Mouse (Mus musculus) forebrain, embryonic 15.5 days (tissue): ENCODE results near the gene Gm37240. TPM values are rescaled to one million over a fixed set of nuclear protein-coding genes. Genes with fewer than 3 reads are reported as not detected.

Experiments used
- ATAC-seq: fragments of 200-750 bp; cut with Nextera tagmentation; replicated peaks from 2 replicates; pipeline ENCODE4 v1.8.0; 2017; ENCODE audit warnings: mild to moderate bottlenecking, moderate TSS enrichment, moderate library complexity
- H3K27ac ChIP-seq: fragments of 300-500 bp; sonication (generic); replicated peaks from 2 replicates; pipeline ENCODE4 v1.5.1; 2015; ENCODE audit warnings: mild to moderate bottlenecking, inconsistent platforms
- H3K27me3 ChIP-seq: fragments of 300-500 bp; sonication (generic); 2 replicates; pipeline ENCODE4 v1.6.1; 2015; ENCODE audit warnings: inconsistent platforms
- H3K36me3 ChIP-seq: fragments of 300-500 bp; sonication (generic); 2 replicates; pipeline ENCODE4 v1.6.1; 2015; ENCODE audit warnings: mild to moderate bottlenecking, inconsistent platforms
- H3K4me1 ChIP-seq: fragments of 300-500 bp; sonication (generic); 2 replicates; pipeline ENCODE4 v1.6.1; 2015; ENCODE audit warnings: inconsistent platforms
- H3K4me2 ChIP-seq: fragments of 300-500 bp; sonication (generic); replicated peaks from 2 replicates; pipeline ENCODE4 v1.6.1; 2015; ENCODE audit warnings: mild to moderate bottlenecking, inconsistent platforms
- H3K4me3 ChIP-seq: fragments of 300-500 bp; sonication (generic); 2 replicates; pipeline ENCODE4 v1.5.1; 2015; ENCODE audit warnings: mild to moderate bottlenecking, inconsistent platforms
- H3K9ac ChIP-seq: fragments of 300-500 bp; sonication (generic); replicated peaks from 2 replicates; pipeline ENCODE4 v1.6.1; 2015; ENCODE audit warnings: mild to moderate bottlenecking, inconsistent platforms
- H3K9me3 ChIP-seq: fragments of 300-500 bp; sonication (generic); 2 replicates; pipeline ENCODE4 v1.6.1; 2016; ENCODE audit warnings: inconsistent platforms
- WGBS: fragments of 180-500 bp; shearing (Covaris S2); methylation state at CpG from one replicate; pipeline ENCODE4 v1.1.7; 2015; ENCODE audit warnings: mixed read lengths; 5-methylcytosine and 5-hydroxymethylcytosine counted together
- polyA plus RNA-seq: library from polyadenylated mRNA; unstranded; fragments of >200 nt; fragmentation: Nextera tagmentation; extraction: Ambion mirVana; gene quantifications from 2 replicates; pipeline ENCODE4 v1.2.1, GENCODE M21; 2015

The Gm37240 gene
- polyA plus RNA-seq, 1 experiment from 2014 or later: 2.2 TPM

- H3K4me3 ChIP-seq: peak overlapping the region; percentile 29
- H3K27ac ChIP-seq: no peak overlapping the region
- peak; percentile 62 for ATAC-seq
- H3K36me3 ChIP-seq: no peaks in the 10 kb centered on the region
- H3K4me1 ChIP-seq: peaks cover 21% of the 10 kb centered on the region
- peak overlapping the region; percentile 26; the same call in 1 of the 2 replicates for H3K9ac ChIP-seq
- H3K9me3 ChIP-seq: no peaks in the 10 kb centered on the region
- WGBS: 18% methylated on average over 19 of the region's 19 CpGs
- H3K4me2 ChIP-seq: peak overlapping the region; percentile 49
- no peaks in the 10 kb centered on the region for H3K27me3 ChIP-seq
Observed at GRCm38 (mm10) chr3:85186661-85187076, 700.6 kb downstream of the Gm37240 start.

- no peak overlapping the region for H3K9ac ChIP-seq
- no peak overlapping the region for H3K27ac ChIP-seq
- WGBS: 14% methylated on average over 12 of the region's 12 CpGs
- no peaks in the 10 kb centered on the region for H3K27me3 ChIP-seq
- H3K9me3 ChIP-seq: no peaks in the 10 kb centered on the region
- H3K36me3 ChIP-seq: no peaks in the 10 kb centered on the region
- no peak overlapping the region for H3K4me3 ChIP-seq
- 0 out of 2 replicates have a peak, but pooled peaks have one; percentile 23 for ATAC-seq
- H3K4me2 ChIP-seq: no peak overlapping the region
- peaks cover 21% of the 10 kb centered on the region for H3K4me1 ChIP-seq
Observed at GRCm38 (mm10) chr3:85185827-85186226, 701.5 kb downstream of the Gm37240 start.

- Histone ChIP-seq H3K27me3 (no peaks in the 10 kb centered on the region), H3K9ac (no peak overlapping the region), H3K36me3 (no peaks in the 10 kb centered on the region), H3K9me3 (no peaks in the 10 kb centered on the region), H3K4me3 (no peak overlapping the region), H3K4me1 (peaks cover 21% of the 10 kb centered on the region), H3K27ac (no peak overlapping the region), H3K4me2 (no peak overlapping the region)
- 66% methylated on average over 11 of the region's 11 CpGs for WGBS
- ATAC-seq: no peak
Observed at GRCm38 (mm10) chr3:85184916-85185315, 702.4 kb downstream of the Gm37240 start.

- Histone ChIP-seq H3K4me3 (no peak overlapping the region), H3K9ac (no peak overlapping the region), H3K4me2 (no peak overlapping the region), H3K27ac (no peak overlapping the region), H3K9me3 (no peaks in the 10 kb centered on the region), H3K4me1 (peaks cover 21% of the 10 kb centered on the region), H3K27me3 (no peaks in the 10 kb centered on the region), H3K36me3 (no peaks in the 10 kb centered on the region)
- no peak for ATAC-seq
- WGBS: 61% methylated on average over 6 of the region's 6 CpGs
Observed at GRCm38 (mm10) chr3:85184151-85184550, 703.2 kb downstream of the Gm37240 start.

GRCm38 (mm10) chr3:85176736-85177135 lies 710.6 kb downstream of the Gm37240 start:
- H3K4me1 ChIP-seq: no peaks in the 10 kb centered on the region
- WGBS: 100% methylated on average over 1 of the region's 1 CpGs
- H3K36me3 ChIP-seq: no peaks in the 10 kb centered on the region
- no peak overlapping the region for H3K4me3 ChIP-seq
- H3K9me3 ChIP-seq: no peaks in the 10 kb centered on the region
- ATAC-seq: no peak
- H3K9ac ChIP-seq: no peak overlapping the region
- no peak overlapping the region for H3K4me2 ChIP-seq
- no peaks in the 10 kb centered on the region for H3K27me3 ChIP-seq
- H3K27ac ChIP-seq: no peak overlapping the region

- WGBS: 74% methylated on average over 28 of the region's 28 CpGs
- Histone ChIP-seq H3K4me2 (no peak overlapping the region), H3K27ac (no peak overlapping the region), H3K9me3 (no peaks in the 10 kb centered on the region), H3K9ac (no peak overlapping the region), H3K4me3 (no peak overlapping the region), H3K36me3 (no peaks in the 10 kb centered on the region), H3K27me3 (no peaks in the 10 kb centered on the region), H3K4me1 (no peaks in the 10 kb centered on the region)
- no peak for ATAC-seq
Observed at GRCm38 (mm10) chr3:85174542-85175469, 712.5 kb downstream of the Gm37240 start.

- H3K9ac ChIP-seq: no peak overlapping the region
- H3K27ac ChIP-seq: no peak overlapping the region
- H3K4me3 ChIP-seq: no peak overlapping the region
- no peak overlapping the region for H3K4me2 ChIP-seq
- H3K4me1 ChIP-seq: no peaks in the 10 kb centered on the region
- H3K9me3 ChIP-seq: no peaks in the 10 kb centered on the region
- no peaks in the 10 kb centered on the region for H3K27me3 ChIP-seq
- no peak for ATAC-seq
- WGBS: 79% methylated on average over 6 of the region's 6 CpGs
- no peaks in the 10 kb centered on the region for H3K36me3 ChIP-seq
Observed at GRCm38 (mm10) chr3:85173441-85174071, 713.8 kb downstream of the Gm37240 start.

- ATAC-seq: no peak
- H3K27me3 ChIP-seq: no peaks in the 10 kb centered on the region
- H3K4me2 ChIP-seq: no peak overlapping the region
- no peaks in the 10 kb centered on the region for H3K36me3 ChIP-seq
- no peak overlapping the region for H3K4me3 ChIP-seq
- H3K4me1 ChIP-seq: no peaks in the 10 kb centered on the region
- 70% methylated on average over 11 of the region's 11 CpGs for WGBS
- no peak overlapping the region for H3K9ac ChIP-seq
- H3K9me3 ChIP-seq: no peaks in the 10 kb centered on the region
- no peak overlapping the region for H3K27ac ChIP-seq
Observed at GRCm38 (mm10) chr3:85172532-85172931, 714.8 kb downstream of the Gm37240 start.

- Histone ChIP-seq H3K9me3 (no peaks in the 10 kb centered on the region), H3K4me3 (no peak overlapping the region), H3K4me1 (no peaks in the 10 kb centered on the region), H3K27me3 (no peaks in the 10 kb centered on the region), H3K9ac (no peak overlapping the region), H3K36me3 (no peaks in the 10 kb centered on the region), H3K4me2 (no peak overlapping the region), H3K27ac (no peak overlapping the region)
- ATAC-seq: no peak
- 88% methylated on average over 12 of the region's 12 CpGs for WGBS
Observed at GRCm38 (mm10) chr3:85172096-85172495, 715.2 kb downstream of the Gm37240 start.

- Histone ChIP-seq H3K4me1 (no peaks in the 10 kb centered on the region), H3K9ac (no peak overlapping the region), H3K36me3 (no peaks in the 10 kb centered on the region), H3K4me2 (no peak overlapping the region), H3K27me3 (no peaks in the 10 kb centered on the region), H3K9me3 (no peaks in the 10 kb centered on the region), H3K27ac (no peak overlapping the region), H3K4me3 (no peak overlapping the region)
- no peak for ATAC-seq
- WGBS: 87% methylated on average over 2 of the region's 2 CpGs
Observed at GRCm38 (mm10) chr3:85168816-85169215, 718.5 kb downstream of the Gm37240 start.

- Histone ChIP-seq H3K27ac (no peak overlapping the region), H3K9ac (no peak overlapping the region), H3K27me3 (no peaks in the 10 kb centered on the region), H3K4me3 (no peak overlapping the region), H3K36me3 (no peaks in the 10 kb centered on the region), H3K4me2 (no peak overlapping the region), H3K9me3 (no peaks in the 10 kb centered on the region), H3K4me1 (peaks cover 10% of the 10 kb centered on the region)
- ATAC-seq: no peak
- 89% methylated on average over 1 of the region's 1 CpGs for WGBS
Observed at GRCm38 (mm10) chr3:85164931-85165330, 722.4 kb downstream of the Gm37240 start.

GRCm38 (mm10) chr3:85163396-85163795 lies 723.9 kb downstream of the Gm37240 start:
- H3K4me3 ChIP-seq: no peak overlapping the region
- H3K27me3 ChIP-seq: no peaks in the 10 kb centered on the region
- H3K4me2 ChIP-seq: no peak overlapping the region
- no peaks in the 10 kb centered on the region for H3K9me3 ChIP-seq
- no peaks in the 10 kb centered on the region for H3K36me3 ChIP-seq
- no peak overlapping the region for H3K27ac ChIP-seq
- 94% methylated on average over 5 of the region's 5 CpGs for WGBS
- H3K4me1 ChIP-seq: peaks cover 10% of the 10 kb centered on the region
- no peak for ATAC-seq
- no peak overlapping the region for H3K9ac ChIP-seq
